Mouse (Mus musculus) heart, postnatal 4 days (tissue): ENCODE results near the gene Tnfrsf12a. TPM values are rescaled to one million over a fixed set of nuclear protein-coding genes. Genes with fewer than 3 reads are reported as not detected.

Source experiments
- DNase-seq: peaks from one replicate; pipeline ENCODE4 v3.0.0; 2021
- total RNA-seq, 2 experiments: library from RNA; stranded (reverse); gene quantifications; 2 replicates each; pipeline ENCODE4 v1.2.3; 2021

Gene Tnfrsf12a
- total RNA-seq, 2 experiments from 2014 or later, result 212 to 246 TPM

DNA sequence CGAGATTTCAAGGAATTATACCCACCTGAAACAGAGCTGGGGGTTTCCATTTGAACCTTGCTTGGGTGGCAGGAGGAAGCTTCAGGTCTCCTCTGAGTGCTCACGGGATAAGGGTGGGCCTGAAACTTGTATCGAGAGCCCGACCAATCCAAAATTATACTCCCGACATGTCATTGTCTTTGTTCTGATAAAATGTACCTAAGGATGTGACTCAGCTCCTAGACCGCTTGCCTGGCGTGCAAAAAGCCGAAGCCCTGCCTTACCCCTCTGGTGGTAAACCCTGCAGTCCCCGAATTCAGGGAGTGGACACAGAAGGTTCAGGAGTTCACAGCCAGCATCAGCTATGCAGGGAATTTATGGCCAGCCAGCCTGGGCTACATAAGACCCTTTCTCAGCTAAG is 3.1 kb upstream of the Tnfrsf12a start:
- no peak for DNase-seq

DNA sequence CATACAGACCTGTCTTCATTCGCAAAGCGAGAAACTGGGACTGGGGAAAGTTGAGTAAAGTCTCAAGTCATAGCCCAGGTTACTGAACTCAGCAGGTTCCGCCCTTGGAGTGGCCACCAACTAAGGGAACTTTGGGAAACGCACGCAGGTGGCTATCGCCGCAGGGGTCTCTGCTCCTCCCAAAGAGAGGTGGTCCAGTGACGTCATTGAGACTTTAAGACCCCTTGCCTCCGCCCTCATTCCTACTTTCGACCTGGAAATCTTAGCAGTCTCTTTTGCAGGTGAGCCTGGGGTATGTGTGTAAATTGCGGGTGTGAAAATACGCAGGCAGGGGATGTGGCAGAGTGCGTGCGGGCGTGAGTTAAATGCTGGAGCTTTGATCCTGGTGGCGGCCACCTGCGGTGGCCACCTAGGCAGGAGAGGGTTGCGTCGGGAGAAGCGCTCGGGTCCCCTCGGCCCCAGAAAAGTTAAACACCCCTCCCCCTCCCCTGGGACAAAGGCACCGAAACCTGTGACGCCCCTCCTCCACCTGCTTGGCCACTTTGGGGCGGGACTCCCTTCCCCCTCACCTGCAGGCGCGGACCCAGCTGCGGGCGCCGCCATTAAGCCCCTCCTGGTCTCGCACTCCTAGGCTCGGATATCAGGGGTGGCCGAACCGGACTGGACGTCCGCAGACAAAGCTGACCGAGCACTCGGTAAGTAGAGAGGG is 2.0 kb upstream of the Tnfrsf12a start, which contains the start of gene Cldn6:
Cldn6 (plus strand) TSS at position 123 of the 709 bp plus-strand sequence.
- DNase-seq, result no peak

DNA sequence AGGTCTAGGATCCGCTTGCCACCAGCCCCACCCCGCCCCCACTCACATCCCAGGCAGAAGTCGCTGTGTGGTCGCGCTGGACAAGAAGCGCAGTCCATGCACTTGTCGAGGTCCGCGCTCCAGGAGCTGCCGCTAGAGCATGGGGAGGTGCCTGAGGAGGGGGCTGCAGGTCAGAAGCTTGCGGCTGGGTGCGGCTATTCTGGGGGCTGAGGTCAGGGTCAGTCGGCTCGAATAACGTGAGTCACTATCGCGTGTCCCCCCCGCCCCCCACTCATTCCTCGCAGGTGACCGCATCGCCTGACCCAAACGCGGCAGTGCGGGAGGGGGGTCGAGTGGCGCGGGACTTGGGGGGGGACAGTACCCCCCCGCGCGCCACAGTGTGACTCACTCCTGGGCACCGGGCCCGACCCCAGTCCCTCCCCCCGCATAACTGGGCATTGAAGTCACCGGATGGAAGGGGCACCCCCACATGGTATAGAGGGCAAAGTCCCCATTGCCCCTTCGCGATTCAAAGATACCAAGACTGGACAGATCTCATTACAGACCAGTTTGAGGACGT is 716 bp downstream of the Tnfrsf12a start:
- DNase-seq, result peak; percentile 86

DNA sequence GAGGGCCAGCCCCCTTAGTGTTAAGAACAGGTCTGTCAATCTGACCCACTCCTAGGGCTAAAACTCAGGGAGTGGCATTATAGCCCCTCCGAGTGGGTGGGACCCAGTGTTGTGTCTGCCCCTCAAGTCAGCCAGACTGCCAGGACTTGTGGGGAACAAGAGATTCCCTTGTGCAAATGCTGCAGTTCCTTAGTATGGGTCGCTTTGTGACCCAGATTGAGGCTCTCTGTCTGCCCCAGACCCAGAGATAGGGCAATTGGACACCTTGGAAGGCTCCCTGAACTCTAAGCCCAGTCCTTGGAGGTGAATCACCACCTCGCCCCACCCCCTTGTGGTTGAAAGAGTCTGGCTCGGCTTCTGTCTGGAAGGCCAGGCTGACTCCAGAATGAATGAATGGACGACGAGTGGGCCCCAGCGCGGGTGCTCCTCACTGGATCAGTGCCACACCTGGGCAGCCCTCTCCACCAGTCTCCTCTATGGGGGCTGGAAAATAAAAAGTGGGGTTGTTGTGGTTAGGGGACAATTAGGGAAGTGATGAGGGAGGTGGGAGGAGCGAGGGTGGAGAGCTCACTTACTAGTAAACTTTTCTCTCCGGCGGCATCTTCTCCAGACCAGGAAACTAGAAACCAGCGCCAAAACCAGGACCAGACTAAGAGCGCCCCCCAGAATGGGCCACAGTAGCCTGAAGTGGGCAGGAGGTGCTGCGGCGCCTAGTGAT is 1.5 kb downstream of the Tnfrsf12a start:
- peak; percentile 69 for DNase-seq

DNA sequence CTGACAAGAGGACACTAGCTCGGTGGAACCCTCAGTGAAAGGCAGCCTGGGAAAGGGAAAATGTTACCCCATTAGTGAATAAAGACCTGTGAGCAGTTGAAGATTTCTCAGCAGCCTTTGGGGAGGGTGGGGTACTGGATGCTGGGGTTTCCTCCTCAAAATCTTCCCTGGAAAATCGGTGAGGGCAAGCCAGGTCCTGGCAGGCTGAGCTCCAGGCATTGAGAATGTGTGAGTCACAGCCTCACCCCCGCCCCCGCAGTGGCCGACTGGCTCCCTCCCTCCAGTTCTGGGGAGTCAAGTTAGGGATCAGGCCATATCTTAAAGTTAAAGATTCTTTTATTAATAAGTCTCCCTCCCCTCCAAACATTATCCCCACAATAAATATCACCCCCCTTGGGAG is 2.1 kb downstream of the Tnfrsf12a start:
- peak; percentile 78 for DNase-seq

DNA sequence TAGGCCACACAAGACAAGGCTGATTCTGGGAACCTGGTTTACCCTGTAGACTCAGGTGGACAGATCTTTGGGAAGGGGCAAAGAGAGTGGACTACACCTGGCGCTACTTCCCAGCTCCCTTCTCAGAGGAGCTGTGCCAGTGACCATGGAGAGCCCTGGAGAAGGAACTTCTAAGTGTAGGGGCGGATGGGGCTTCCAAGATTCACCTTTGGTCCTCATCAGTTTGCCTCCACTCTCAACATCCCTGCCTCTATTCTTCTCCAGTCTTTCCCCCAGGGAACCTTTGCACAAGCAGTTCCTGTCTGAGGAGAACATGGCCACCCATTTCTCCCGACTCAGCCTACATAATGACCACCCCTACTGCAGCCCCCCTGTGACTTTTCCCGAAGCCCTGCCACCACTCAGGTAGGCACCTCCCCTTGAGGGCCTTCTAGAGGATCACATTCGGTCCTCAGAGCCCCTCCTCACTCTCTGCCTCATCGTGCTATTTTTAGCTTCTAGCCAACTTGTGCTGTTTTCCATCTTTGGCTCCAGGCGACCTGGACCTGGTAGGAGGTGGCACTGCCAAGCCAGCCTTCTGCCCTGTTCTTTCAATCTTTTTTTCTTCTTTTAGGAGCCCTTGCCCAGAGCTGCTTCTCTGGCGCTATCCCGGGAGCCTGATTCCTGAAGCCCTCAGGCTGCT is 2.9 kb downstream of the Tnfrsf12a start:
- DNase-seq, result peak; percentile 66

DNA sequence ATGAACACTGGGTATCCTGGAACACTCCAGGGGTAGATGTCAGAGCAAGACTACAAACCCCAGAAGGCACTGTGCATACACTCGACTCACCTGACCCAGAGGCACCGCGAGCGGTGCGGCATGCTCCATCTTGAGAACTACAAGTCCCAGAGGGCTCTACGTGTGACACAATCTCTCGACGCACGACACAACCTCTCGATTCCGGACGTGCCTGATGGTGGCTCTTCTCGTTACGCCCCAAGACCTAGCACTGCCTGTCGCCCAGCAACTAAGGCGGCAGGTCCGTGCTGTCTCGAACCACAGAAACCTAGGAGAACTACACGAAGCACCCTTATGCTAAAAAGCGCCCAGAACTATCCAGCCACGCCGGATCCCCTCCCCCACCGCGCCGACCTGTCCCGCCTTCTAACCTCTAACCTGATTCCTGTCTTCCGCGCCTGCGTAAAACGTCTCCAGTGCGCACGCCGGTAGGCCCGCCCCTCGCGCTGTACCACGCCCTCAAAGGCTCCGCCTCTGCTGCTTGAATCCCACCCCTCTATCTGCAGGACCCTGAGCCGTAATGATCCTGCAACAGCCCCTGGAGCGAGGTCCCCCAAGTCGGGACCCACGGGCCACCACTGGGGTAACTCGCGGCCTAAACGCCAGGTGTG is 3.7 kb downstream of the Tnfrsf12a start, which contains the start of the genes Hcfc1r1 and Thoc6:
Hcfc1r1 (plus strand) TSS at position 173 of the 650 bp plus-strand sequence.
Thoc6 (minus strand) TSS at position 459 of the 650 bp plus-strand sequence.
- DNase-seq, result peak; percentile 93

DNA sequence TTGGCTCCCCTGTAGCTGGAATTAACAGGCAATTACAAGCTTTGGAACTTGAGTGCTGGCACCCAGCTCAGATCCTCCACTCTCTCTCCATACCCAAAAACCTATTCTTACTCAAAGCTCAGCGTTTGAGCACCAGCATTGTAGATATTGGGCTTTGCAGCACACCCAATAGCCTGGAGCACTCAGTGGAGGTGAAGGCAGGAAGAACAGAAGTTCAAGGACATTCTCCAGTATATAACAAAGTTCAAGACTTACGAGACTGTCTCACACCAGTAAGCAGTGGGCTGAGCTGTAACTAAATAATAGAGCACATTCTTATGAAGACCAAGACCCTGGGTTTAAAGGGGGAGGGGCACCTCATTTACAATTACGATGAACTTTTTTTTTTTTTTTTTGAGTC is 4.5 kb downstream of the Tnfrsf12a start:
- no peak for DNase-seq

DNA sequence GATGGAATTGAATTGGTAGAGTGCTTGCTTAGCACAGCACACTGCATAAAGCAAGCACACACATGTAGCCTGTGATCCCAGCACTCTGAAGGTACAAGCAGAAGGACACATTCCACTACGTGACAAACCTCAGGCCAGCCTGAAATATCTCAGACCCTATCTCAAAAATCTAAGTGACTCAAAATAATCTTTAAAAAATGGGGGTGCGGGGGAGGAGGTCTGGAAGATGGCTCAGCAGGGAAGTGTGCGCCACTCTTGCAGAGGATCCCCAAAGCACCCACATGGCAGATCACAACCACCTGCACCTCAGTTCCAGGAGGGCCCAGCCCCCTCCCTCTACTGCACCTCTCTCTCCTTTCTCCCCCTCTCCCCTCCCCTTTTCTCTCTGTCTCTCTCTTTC is 5.7 kb downstream of the Tnfrsf12a start:
- no peak for DNase-seq

DNA sequence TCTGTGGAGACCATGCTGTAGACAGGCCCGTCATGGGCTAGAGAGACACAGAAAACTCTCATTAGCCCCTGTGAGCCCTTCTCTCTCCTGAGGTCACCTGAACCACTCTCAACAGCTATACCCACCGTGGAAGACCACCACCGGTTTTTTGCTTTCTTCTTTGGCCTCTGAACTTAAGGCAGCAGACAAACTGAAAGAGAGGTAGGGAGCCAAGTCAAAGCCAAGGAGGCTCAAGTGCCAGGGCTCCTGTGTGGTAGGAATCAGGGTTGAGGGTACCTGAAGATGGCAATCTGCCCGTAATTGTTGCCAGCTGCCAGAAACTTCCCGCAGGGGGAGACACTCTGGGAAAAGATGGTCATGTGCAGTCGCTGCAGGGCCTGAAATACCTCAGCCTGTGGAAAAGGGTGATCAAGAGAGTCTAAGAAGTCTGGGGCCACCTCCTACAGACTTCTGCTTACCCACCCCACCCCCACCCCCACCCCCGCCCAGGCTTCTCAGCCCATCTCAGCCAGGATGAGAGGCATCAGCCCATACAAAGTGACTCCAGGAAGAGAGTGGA is 6.7 kb downstream of the Tnfrsf12a start:
- DNase-seq, result no peak

DNA sequence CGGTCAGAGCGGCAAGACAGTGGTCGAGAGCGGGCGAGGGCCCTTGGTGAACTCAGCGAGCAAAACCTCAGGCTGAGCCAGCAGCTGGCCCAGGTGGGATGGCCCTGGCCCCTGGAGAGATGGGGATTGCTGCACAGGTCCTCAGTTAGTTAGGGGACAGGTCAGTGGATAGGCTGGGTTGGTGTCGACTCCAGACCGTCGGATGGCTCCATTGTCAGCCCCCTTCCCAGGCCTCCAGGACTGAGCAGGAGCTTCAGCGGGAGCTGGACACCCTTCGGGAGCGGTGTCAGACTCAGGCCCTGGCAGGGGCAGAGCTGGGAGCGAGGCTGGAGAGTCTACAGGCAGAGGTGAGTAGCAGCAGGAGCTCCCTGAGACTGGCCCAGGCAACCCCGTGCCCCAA is 11.8 kb downstream of the Tnfrsf12a start:
- DNase-seq, result no peak

DNA sequence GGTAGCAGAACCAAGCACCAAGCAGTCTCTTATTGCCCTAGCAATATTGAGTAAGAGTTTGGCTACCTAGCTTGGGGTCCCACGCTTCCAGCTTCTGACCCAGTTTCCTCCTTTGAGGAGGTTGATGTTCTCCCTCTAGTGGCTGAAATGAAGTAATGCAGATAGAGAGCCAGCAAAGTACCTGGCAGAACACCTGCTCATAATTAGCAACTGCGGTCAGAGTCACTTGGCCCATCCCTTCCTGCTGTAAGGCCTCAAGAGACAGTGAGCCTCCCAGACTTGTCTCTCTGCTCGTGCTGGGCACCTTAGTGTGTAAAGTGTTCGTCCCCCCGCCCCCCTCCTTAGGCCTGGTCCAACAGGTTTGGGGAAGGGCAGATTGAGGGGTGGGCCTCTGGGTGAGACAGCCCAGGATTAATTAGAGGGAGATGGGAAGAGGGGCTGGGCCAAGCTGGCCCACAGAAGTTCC is 12.7 kb downstream of the Tnfrsf12a start:
- no peak for DNase-seq

DNA sequence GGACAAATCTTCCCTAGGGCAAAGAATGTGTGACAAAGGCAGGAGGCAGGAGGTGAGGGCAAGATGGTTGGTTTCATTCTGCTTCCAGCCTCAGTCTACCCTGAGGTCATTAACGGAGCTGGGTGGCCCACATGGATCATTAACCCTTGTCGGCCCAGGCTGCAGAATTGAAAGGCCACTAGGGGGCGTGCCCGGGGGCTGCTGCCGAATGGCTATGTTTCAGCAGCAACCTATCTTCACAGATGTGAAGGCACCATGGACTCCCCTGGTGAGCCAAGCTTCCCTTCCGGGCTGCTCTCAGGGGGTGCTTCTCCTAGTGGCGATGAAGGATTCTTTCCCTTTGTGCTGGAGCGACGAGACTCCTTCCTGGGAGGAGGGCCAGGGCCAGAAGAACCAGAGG is 15.7 kb downstream of the Tnfrsf12a start:
- peak; percentile 42 for DNase-seq

DNA sequence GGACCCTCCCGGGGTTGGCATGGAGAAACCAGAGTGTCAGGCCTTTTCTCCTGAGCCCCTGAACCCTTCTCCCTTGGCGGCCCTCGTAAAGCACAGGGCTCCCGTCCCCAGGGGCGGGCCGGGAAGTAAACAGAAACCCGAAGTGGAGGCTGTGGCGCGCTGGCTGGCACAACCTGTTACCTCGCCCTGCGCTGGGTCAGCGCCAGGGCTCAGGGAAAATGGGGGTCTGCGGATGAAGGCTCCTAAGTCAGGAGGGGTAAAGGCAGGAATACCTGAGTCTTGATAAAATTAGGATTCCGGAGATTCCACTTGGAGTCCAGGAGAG is 16.4 kb downstream of the Tnfrsf12a start:
- DNase-seq, result no peak

DNA sequence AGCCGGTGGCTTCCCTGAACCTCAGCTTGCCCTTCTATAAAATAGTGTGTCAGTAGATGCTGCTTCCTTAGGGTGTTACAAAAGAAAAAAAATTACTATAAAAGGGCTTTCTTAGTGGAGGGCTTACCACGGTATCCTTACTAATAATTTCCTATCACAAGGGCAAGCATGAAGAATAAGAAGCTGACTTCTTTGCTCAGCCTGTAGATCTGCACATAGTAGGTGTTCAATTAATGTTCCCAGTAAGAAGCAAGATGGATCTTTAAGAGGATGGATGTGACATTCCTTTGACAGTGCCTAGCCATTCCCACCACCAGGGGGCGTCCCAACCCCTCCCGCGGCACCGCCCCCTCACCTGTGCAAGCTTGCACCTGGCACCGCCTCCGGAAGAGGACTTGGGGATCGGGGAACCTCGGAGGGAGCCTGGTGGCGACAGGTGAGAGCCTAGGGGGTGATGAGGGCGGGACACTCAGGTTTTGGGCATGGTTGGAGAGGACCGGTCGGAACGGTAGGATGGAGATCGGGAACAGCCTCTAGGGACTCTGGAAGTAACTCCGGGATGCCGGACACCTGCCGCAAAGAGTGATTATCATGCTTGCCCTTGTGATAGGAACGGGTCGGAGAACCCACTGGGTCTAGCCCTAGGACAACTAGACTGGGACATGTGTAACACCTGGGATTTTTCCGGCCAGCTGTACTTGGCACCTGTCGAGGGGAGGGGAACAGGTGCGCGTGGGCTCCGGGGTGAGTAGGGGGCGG is 17.0 kb downstream of the Tnfrsf12a start, which contains the start of gene Bicdl2:
Bicdl2 (plus strand) TSS at position 390 of the 759 bp plus-strand sequence.
- peak; percentile 49 for DNase-seq

DNA sequence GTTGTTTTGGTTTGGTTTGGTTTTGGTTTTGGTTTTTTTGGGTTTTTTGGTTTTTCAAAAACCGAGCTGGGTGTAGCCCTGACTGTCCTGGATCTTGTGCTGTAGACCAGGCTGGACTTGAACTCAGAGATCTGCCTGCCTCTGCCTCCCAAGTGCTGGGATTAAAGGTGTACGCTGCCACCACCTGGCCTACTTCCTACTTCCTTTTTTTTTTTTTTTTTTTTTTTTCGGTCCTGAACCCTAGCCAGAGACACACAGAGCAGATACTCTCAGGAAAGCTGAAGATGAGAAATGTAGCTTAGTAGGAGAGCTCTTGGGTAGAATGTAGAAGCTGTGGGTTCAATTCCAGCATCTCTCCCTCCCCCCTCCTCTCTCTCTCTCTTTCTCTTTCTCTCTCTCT is 18.8 kb downstream of the Tnfrsf12a start:
- DNase-seq, result no peak

DNA sequence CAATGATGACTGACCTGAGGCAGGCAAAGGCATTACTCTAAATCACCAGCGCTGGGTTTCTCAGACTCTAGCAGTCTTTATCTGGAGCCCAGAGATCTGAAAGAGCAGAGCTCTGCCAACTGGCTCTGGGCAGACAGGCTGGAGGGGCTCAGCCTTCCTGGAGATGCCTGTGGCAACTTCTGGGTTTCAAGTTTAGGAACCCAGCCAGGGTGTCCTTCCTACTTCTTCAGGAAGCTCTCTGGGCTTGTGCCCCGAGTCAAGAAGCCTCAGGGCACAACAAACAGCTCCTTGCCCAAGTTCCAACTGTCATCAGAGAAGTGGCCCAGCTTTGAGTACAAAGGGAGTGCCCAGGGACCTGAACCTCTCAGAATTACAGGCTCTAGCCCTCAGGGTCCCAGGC is 22.9 kb downstream of the Tnfrsf12a start:
- DNase-seq, result no peak

DNA sequence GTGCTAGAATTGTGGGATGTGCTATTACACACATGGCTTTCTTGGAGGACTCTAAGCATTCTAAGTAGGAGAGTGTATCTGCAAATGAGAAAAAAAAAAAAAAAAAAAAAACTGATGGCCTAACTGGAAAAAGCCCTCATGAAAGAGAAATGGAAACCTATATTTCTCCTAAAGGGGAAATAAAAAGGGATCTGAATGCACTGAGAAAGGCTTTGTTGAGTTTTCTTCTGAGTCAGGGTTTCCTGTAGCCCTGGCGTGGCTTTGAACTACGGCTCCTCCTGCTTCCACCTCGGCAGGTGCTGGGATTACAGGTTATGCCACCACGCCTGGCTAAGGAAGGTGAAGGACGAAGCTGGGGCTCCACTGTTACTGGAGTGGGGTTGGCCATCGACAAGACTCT is 23.3 kb downstream of the Tnfrsf12a start:
- no peak for DNase-seq

DNA sequence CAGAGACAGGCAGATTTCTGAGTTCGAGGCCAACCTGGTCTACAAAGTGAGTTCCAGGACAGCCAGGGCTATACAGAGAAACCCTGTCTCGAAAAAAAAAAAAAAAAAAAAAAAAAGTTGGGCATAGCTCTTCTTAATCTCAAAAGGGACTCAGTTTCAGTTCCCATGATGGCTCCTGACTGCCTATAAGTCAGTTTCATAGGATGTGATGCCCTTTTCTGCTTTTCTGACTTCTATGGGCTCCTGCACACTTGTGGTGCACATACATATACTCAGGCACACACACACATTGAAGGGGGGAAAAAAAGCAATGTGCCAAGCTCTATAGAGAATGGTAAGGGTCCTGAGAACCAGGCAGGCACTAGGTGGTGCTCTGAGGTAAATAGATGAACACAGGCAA is 23.9 kb downstream of the Tnfrsf12a start:
- no peak for DNase-seq

DNA sequence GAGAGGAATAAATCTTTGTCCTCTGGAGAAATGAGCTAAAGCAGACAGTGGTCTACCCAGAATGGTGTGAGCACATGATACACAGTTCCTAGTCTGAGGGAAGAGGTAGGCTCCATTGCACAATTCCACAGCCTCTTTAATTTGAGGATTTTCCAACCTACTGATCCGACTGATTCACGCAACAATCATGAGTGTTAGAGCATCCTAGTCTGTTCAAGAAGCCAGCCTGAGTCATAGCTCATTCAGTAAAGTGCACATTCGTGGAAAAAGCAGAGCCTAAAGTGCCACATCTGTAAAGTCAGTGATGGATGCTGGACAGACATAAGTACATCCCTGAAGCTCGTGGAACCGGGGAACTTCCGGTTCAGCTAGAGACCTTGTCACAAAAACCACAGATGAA is 25.9 kb downstream of the Tnfrsf12a start:
- DNase-seq, result no peak

DNA sequence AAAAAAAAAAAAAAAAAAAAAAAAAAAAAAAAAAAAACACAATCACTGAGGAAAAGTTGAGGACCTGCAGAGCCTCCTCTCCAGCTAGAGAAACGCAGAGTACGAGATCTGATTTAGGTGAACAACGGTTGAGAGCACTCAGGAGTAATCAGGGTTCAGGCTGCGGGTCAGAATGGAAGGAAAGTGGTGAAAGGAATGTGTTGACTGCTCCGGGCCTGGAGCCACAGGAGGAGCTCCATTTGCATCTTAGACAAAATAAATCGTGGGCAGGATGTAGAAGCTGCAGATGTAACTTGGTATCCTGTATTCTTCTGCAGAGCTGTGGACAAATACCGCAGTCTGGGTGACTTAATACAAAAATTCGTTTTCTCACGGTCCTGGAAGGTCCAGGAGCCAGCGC is 31.4 kb downstream of the Tnfrsf12a start:
- DNase-seq, result no peak
